Mouse (Mus musculus) layer of hippocampus, adult 8-10 months (tissue): ENCODE data around the gene Ncoa7. TPM values are rescaled to one million over a fixed set of nuclear protein-coding genes. Genes with fewer than 3 reads are reported as not detected.

ENCODE experiments used
- DNase-seq, 2 experiments: peaks; one replicate each; pipeline ENCODE4 v3.0.0; 2022; ENCODE audit warnings: low spot score in 2 of 2
- total RNA-seq, 4 experiments: library from RNA; stranded (reverse); gene quantifications; 2 replicates each; pipeline ENCODE4 v1.2.4; 2022

The Ncoa7 gene
- total RNA-seq, 4 experiments from 2014 or later, result 75.7 to 112 (median 99.1) TPM

GRCm38 (mm10) chr10:30587037-30587436 is 216.1 kb downstream of the Ncoa7 start:
- no peak for DNase-seq

GRCm38 (mm10) chr10:30585691-30586090 is 217.4 kb downstream of the Ncoa7 start:
- no peak for DNase-seq

Other genes starting within 250 kb of the Ncoa7 start
- gene Trmt11, start 202.6 kb downstream of the Ncoa7 start, total RNA-seq, result 10 to 100 TPM in 2 of 4 experiments, 1 to 10 TPM in 2; 9.3 to 11.3 (median 10.1) TPM
- 10 to 100 TPM; 34.4 to 50.6 (median 43.7) TPM for gene Hint3, start 173.7 kb downstream of the Ncoa7 start, total RNA-seq
- 1 to 10 TPM; 6.6 to 7.5 (median 7.1) TPM for gene Hey2, start 39.5 kb upstream of the Ncoa7 start, total RNA-seq